In genomic region chr1:85742916-85743505, GRCm38 (mm10) we compare ENCODE assay signal across 13 mouse cellular contexts. TPM values are rescaled to one million over a fixed set of nuclear protein-coding genes. Genes with fewer than 3 reads are reported as not detected.
DNase-seq lines count a peak whose midpoint lies in the region; ATAC-seq and TF ChIP-seq lines count a peak whose summit lies in the region.
"Had no signal": no experiment of that assay in that cellular context is flagged by ENCODE, and none has a peak within 500 bp of the region (broad histone marks: within the 10 kb centered on the region; RNA-seq: fewer than 3 reads in every experiment).

No protein-coding gene starts in this region.

- no peaks in the 10 kb centered on the region for H3K27me3 ChIP-seq in kidney, postnatal 0 days (ENCODE audit: insufficient read depth, low read length)
- H3K27me3 ChIP-seq in embryonic facial prominence, embryonic 10.5 days (replicated peaks; ENCODE audit: low read depth, poor library complexity, severe bottlenecking), result no peaks in the 10 kb centered on the region
- H3K27me3 ChIP-seq: limb, embryonic 13.5 days; lung, embryonic 15.5 days had no signal

- H3K36me3 ChIP-seq in kidney, postnatal 0 days (ENCODE audit: insufficient read depth, low read length), result no peaks in the 10 kb centered on the region
- no peaks in the 10 kb centered on the region for H3K36me3 ChIP-seq in embryonic facial prominence, embryonic 10.5 days (replicated peaks)
- H3K36me3 ChIP-seq: limb, embryonic 13.5 days; lung, embryonic 15.5 days had no signal

- no peak overlapping the region for H3K4me3 ChIP-seq in kidney, postnatal 0 days (replicated peaks; ENCODE audit: low read depth, low read length)
- H3K4me3 ChIP-seq in embryonic facial prominence, embryonic 10.5 days, result no peak overlapping the region
- H3K4me3 ChIP-seq: layer of hippocampus, adult 2 months; limb, embryonic 13.5 days; lung, embryonic 15.5 days had no signal

- 6% methylated on average over 2 of the region's 2 CpGs for WGBS in kidney, postnatal 0 days
- WGBS in embryonic facial prominence, embryonic 10.5 days, result 8% methylated on average over 2 of the region's 2 CpGs

- no peaks in the 10 kb centered on the region for H3K4me1 ChIP-seq in kidney, postnatal 0 days (replicated peaks; ENCODE audit: insufficient read depth, low read length)
- peaks cover 12% of the 10 kb centered on the region for H3K4me1 ChIP-seq in embryonic facial prominence, embryonic 10.5 days
- H3K4me1 ChIP-seq: limb, embryonic 13.5 days; lung, embryonic 15.5 days had no signal

- no peak for TF ChIP-seq CTCF in kidney, postnatal 0 days (IDR thresholded peaks at IDR 0.05; ENCODE audit: low read depth)

- H3K9me3 ChIP-seq in kidney, postnatal 0 days (replicated peaks; ENCODE audit: low read length), result no peaks in the 10 kb centered on the region
- no peaks in the 10 kb centered on the region for H3K9me3 ChIP-seq in embryonic facial prominence, embryonic 10.5 days
- H3K9me3 ChIP-seq: lung, embryonic 15.5 days had no signal

- peak; percentile 68 for ATAC-seq in kidney, postnatal 0 days (replicated peaks; ENCODE audit: low FRiP score, low read depth)
- ATAC-seq in granulocyte monocyte progenitor cell, adult 5-6 weeks (replicated peaks; ENCODE audit: poor library complexity, severe bottlenecking), result no peak

- H3K9ac ChIP-seq in kidney, postnatal 0 days (ENCODE audit: low read depth, low read length), result no peak overlapping the region
- H3K9ac ChIP-seq: limb, embryonic 13.5 days; lung, embryonic 15.5 days had no signal

- DNase-seq in kidney, postnatal 0 days (ENCODE audit: low spot score), result no peak
- no peak for DNase-seq in kidney, adult 8-10 months
- peak; percentile 40 for DNase-seq in embryonic facial prominence, embryonic 10.5 days (ENCODE audit: low spot score)
- DNase-seq in induced T-regulatory cell, adult 2 months (ENCODE audit: low read depth), result peak; percentile 21
- peak; percentile 85 for DNase-seq in retina, embryonic 14.5 days (ENCODE audit: low spot score)
- no peak for DNase-seq in frontal cortex, postnatal 25 days (ENCODE audit: low spot score in 2 of 2)
- no peak for DNase-seq in heart, adult 11 months
- DNase-seq: cerebellum, postnatal 10 days; heart, adult 18-20 months had no signal

- H3K27ac ChIP-seq in kidney, postnatal 0 days, result no peak overlapping the region
- peak overlapping the region; percentile 67 for H3K27ac ChIP-seq in embryonic facial prominence, embryonic 10.5 days (replicated peaks)
- H3K27ac ChIP-seq: layer of hippocampus, adult 2 months; limb, embryonic 13.5 days; lung, embryonic 15.5 days had no signal

- H3K4me2 ChIP-seq in kidney, postnatal 0 days (ENCODE audit: low read length), result no peak overlapping the region
- H3K4me2 ChIP-seq: limb, embryonic 13.5 days; lung, embryonic 15.5 days had no signal

RNA-seq across cellular contexts. Expression of gene A630001G21Rik, which starts 35.4 kb away (rescaled TPM):
- polyA plus RNA-seq in kidney, postnatal 0 days (2015; fragmentation: Nextera tagmentation; extraction: Ambion mirVana), result 0.98 and 1.7 TPM in 2 replicates
- polyA plus RNA-seq in embryonic facial prominence, embryonic 10.5 days (2016; fragmentation: Nextera tagmentation; extraction: Ambion mirVana), result 0.59 and 0.92 TPM in 2 replicates
- total RNA-seq in granulocyte monocyte progenitor cell, adult 5-6 weeks (2014; fragmentation: Nextera tagmentation), result 105 and 129 TPM in 2 replicates
- 77.1 and 79.8 TPM in 2 replicates for total RNA-seq in granulocyte monocyte progenitor cell, adult 5-6 weeks (2017)

RNA-seq across cellular contexts. Expression of gene Cab39, which starts 50.2 kb away (rescaled TPM):
- 31.3 and 34.6 TPM in 2 replicates for polyA plus RNA-seq in kidney, postnatal 0 days (2015; fragmentation: Nextera tagmentation; extraction: Ambion mirVana)
- 33.6 and 34.2 TPM in 2 replicates for polyA plus RNA-seq in embryonic facial prominence, embryonic 10.5 days (2016; fragmentation: Nextera tagmentation; extraction: Ambion mirVana)
- 76.6 and 78.8 TPM in 2 replicates for total RNA-seq in granulocyte monocyte progenitor cell, adult 5-6 weeks (2014; fragmentation: Nextera tagmentation)
- total RNA-seq in granulocyte monocyte progenitor cell, adult 5-6 weeks (2017), result 124 and 141 TPM in 2 replicates

Comparison
In these comparisons a context has a peak if more than half of its experiments do, and no peak if none do; other contexts are left out.
1. DNase-seq: peak in embryonic facial prominence, embryonic 10.5 days (single experiment), induced T-regulatory cell, adult 2 months (single experiment) and retina, embryonic 14.5 days (single experiment); none in kidney, postnatal 0 days (single experiment), kidney, adult 8-10 months (0 of 2), frontal cortex, postnatal 25 days (0 of 2) and heart, adult 11 months (single experiment).